Mouse (Mus musculus) hindbrain, embryonic 11.5 days (tissue): ENCODE measurements at regions not wholly inside any gene's neighbourhood (a gene's known extent, or its start where the extent isn't known, plus 50 kb on each side); places are given as distances from the start of the nearest gene placed in this dataset.

Experiments
- ATAC-seq: fragments of 200-750 bp; cut with Nextera tagmentation; 2 replicates; pipeline ENCODE4 v1.8.0; 2017; ENCODE audit warnings: mild to moderate bottlenecking, moderate TSS enrichment, moderate library complexity; ENCODE audit not compliant: low FRiP score
- DNase-seq: peaks from one replicate; pipeline ENCODE4 v3.0.0-alpha.2; 2015; ENCODE audit warnings: low spot score
- H3K27ac ChIP-seq: fragments of 300-500 bp; sonication (generic); 2 replicates; pipeline ENCODE4 v1.5.1; 2014; ENCODE audit warnings: mild to moderate bottlenecking, low read depth, low read length
- H3K27me3 ChIP-seq: fragments of 300-500 bp; sonication (generic); 2 replicates; pipeline ENCODE4 v1.6.1; 2014; ENCODE audit warnings: mild to moderate bottlenecking, low read length, moderate library complexity, mixed read lengths; ENCODE audit not compliant: control insufficient read depth, insufficient read depth
- H3K36me3 ChIP-seq: fragments of 300-500 bp; sonication (generic); 2 replicates; pipeline ENCODE4 v1.6.1; 2014; ENCODE audit warnings: mild to moderate bottlenecking, low read length, moderate library complexity, mixed read lengths; ENCODE audit not compliant: control insufficient read depth, insufficient read depth
- H3K4me1 ChIP-seq: fragments of 300-500 bp; sonication (generic); replicated peaks from 2 replicates; pipeline ENCODE4 v1.6.1; 2014; ENCODE audit warnings: low read length, mixed read lengths; ENCODE audit not compliant: control insufficient read depth, insufficient read depth
- H3K4me2 ChIP-seq: fragments of 300-500 bp; sonication (generic); replicated peaks from 2 replicates; pipeline ENCODE4 v1.6.1; 2014; ENCODE audit warnings: mild to moderate bottlenecking, low read depth, low read length
- H3K4me3 ChIP-seq: fragments of 300-500 bp; sonication (generic); 2 replicates; pipeline ENCODE4 v1.5.1; 2014; ENCODE audit warnings: low read depth, low read length
- H3K9ac ChIP-seq: fragments of 300-500 bp; sonication (generic); 2 replicates; pipeline ENCODE4 v1.6.1; 2014; ENCODE audit warnings: low read depth, low read length
- H3K9me3 ChIP-seq: fragments of 300-500 bp; sonication (generic); 2 replicates; pipeline ENCODE4 v1.6.1; 2016; ENCODE audit warnings: low read length; ENCODE audit not compliant: control insufficient read depth
- WGBS: fragments of 180-500 bp; shearing (Covaris S2); extraction: QIAGEN DNeasy Blood & Tissue Kit; methylation state at CpG from one replicate; pipeline ENCODE4 v1.1.7; 2014; 5-methylcytosine and 5-hydroxymethylcytosine counted together

- H3K9me3 ChIP-seq = no peaks in the 10 kb centered on the region
- DNase-seq (peak; percentile 14), ATAC-seq (no peak)
- no peak overlapping the region for H3K9ac ChIP-seq
- H3K36me3 ChIP-seq = no peaks in the 10 kb centered on the region
- no peak overlapping the region for H3K4me3 ChIP-seq
- H3K27me3 ChIP-seq = no peaks in the 10 kb centered on the region
- H3K4me2 ChIP-seq = no peak overlapping the region
- H3K4me1 ChIP-seq = no peaks in the 10 kb centered on the region
- no peak overlapping the region for H3K27ac ChIP-seq
- 80% methylated on average over 5 of the region's 5 CpGs for WGBS
These were observed 321.6 kb downstream of the Nedd1 start for GRCm38 (mm10) chr10:92400587-92401090.

GRCm38 (mm10) chr10:92389176-92389732 lies 333.0 kb downstream of the Nedd1 start:
- H3K9ac ChIP-seq = no peak overlapping the region
- H3K27ac ChIP-seq = no peak overlapping the region
- ATAC-seq = no peak
- WGBS = 66% methylated on average over 7 of the region's 7 CpGs
- H3K9me3 ChIP-seq = no peaks in the 10 kb centered on the region
- no peaks in the 10 kb centered on the region for H3K4me1 ChIP-seq
- H3K4me3 ChIP-seq = no peak overlapping the region
- H3K36me3 ChIP-seq = no peaks in the 10 kb centered on the region
- peak; percentile 16 for DNase-seq
- H3K4me2 ChIP-seq = no peak overlapping the region
- no peaks in the 10 kb centered on the region for H3K27me3 ChIP-seq

GRCm38 (mm10) chr10:92367126-92367525 lies 355.1 kb downstream of the Nedd1 start:
- ATAC-seq = no peak
- DNase-seq = no peak
- Histone ChIP-seq H3K9me3 (no peaks in the 10 kb centered on the region), H3K4me3 (no peak overlapping the region), H3K36me3 (no peaks in the 10 kb centered on the region), H3K9ac (no peak overlapping the region), H3K4me1 (no peaks in the 10 kb centered on the region), H3K4me2 (no peak overlapping the region), H3K27ac (no peak overlapping the region), H3K27me3 (no peaks in the 10 kb centered on the region)
- 85% methylated on average over 8 of the region's 8 CpGs for WGBS

- Histone ChIP-seq H3K27ac (no peak overlapping the region), H3K4me2 (no peak overlapping the region), H3K9ac (no peak overlapping the region), H3K9me3 (no peaks in the 10 kb centered on the region), H3K4me1 (no peaks in the 10 kb centered on the region), H3K4me3 (no peak overlapping the region), H3K27me3 (no peaks in the 10 kb centered on the region), H3K36me3 (no peaks in the 10 kb centered on the region)
- ATAC-seq (no peak), DNase-seq (no peak)
- WGBS = 61% methylated on average over 3 of the region's 3 CpGs
These were observed 365.5 kb downstream of the Nedd1 start for GRCm38 (mm10) chr10:92356738-92357137.

- Histone ChIP-seq H3K27me3 (no peaks in the 10 kb centered on the region), H3K9ac (no peak overlapping the region), H3K27ac (no peak overlapping the region), H3K4me3 (no peak overlapping the region), H3K9me3 (no peaks in the 10 kb centered on the region), H3K36me3 (no peaks in the 10 kb centered on the region), H3K4me2 (no peak overlapping the region), H3K4me1 (no peaks in the 10 kb centered on the region)
- ATAC-seq (no peak; the same call in 1 of the 2 replicates), DNase-seq (no peak)
- 75% methylated on average over 6 of the region's 7 CpGs for whole genome bisulfite sequencing
These were observed 373.2 kb downstream of the Nedd1 start for GRCm38 (mm10) chr10:92349043-92349442.

- Histone ChIP-seq H3K4me2 (no peak overlapping the region), H3K27me3 (no peaks in the 10 kb centered on the region), H3K36me3 (no peaks in the 10 kb centered on the region), H3K4me3 (no peak overlapping the region), H3K9ac (no peak overlapping the region), H3K9me3 (no peaks in the 10 kb centered on the region), H3K27ac (no peak overlapping the region), H3K4me1 (no peaks in the 10 kb centered on the region)
- no peak for ATAC-seq
- DNase-seq = no peak
- WGBS = 64% methylated on average over 10 of the region's 10 CpGs
These were observed 374.1 kb downstream of the Nedd1 start for GRCm38 (mm10) chr10:92347960-92348675.

- H3K4me1 ChIP-seq = no peaks in the 10 kb centered on the region
- H3K9ac ChIP-seq = no peak overlapping the region
- no peak overlapping the region for H3K4me2 ChIP-seq
- no peaks in the 10 kb centered on the region for H3K27me3 ChIP-seq
- DNase-seq (no peak), ATAC-seq (no peak)
- 98% methylated on average over 2 of the region's 2 CpGs for WGBS
- no peak overlapping the region for H3K27ac ChIP-seq
- no peaks in the 10 kb centered on the region for H3K36me3 ChIP-seq
- H3K9me3 ChIP-seq = no peaks in the 10 kb centered on the region
- no peak overlapping the region for H3K4me3 ChIP-seq
These were observed 382.5 kb downstream of the Nedd1 start for GRCm38 (mm10) chr10:92339671-92340070.

GRCm38 (mm10) chr10:92336949-92337348 lies 385.3 kb downstream of the Nedd1 start:
- no peak for ATAC-seq

GRCm38 (mm10) chr10:92336138-92336537 lies 386.1 kb downstream of the Nedd1 start:
- H3K9me3 ChIP-seq = no peaks in the 10 kb centered on the region
- no peak overlapping the region for H3K27ac ChIP-seq
- 69% methylated on average over 5 of the region's 5 CpGs for WGBS
- DNase-seq (no peak), ATAC-seq (no peak)
- H3K9ac ChIP-seq = no peak overlapping the region
- H3K4me3 ChIP-seq = no peak overlapping the region
- H3K36me3 ChIP-seq = no peaks in the 10 kb centered on the region
- no peaks in the 10 kb centered on the region for H3K27me3 ChIP-seq
- peaks cover 8% of the 10 kb centered on the region for H3K4me1 ChIP-seq
- H3K4me2 ChIP-seq = no peak overlapping the region

More at GRCm38 (mm10) chr10:92336949-92337348, 385.3 kb downstream of the Nedd1 start:
- no peaks in the 10 kb centered on the region for H3K27me3 ChIP-seq
- H3K4me1 ChIP-seq = peaks cover 8% of the 10 kb centered on the region
- no peak overlapping the region for H3K9ac ChIP-seq
- H3K4me2 ChIP-seq = no peak overlapping the region
- H3K4me3 ChIP-seq = no peak overlapping the region
- no peaks in the 10 kb centered on the region for H3K36me3 ChIP-seq
- H3K9me3 ChIP-seq = no peaks in the 10 kb centered on the region
- no peak overlapping the region for H3K27ac ChIP-seq
- DNase-seq = no peak
- 92% methylated on average over 2 of the region's 2 CpGs for WGBS
